Mouse (Mus musculus) heart, adult 2 months (tissue): ENCODE measurements at regions not wholly inside any gene's neighbourhood (a gene's known extent, or its start where the extent isn't known, plus 50 kb on each side); places are given as distances from the start of the nearest gene placed in this dataset.
"Not testable (repeated sequence)": the region's sequence is repeated elsewhere in the genome, so short reads cannot be mapped to it uniquely, and the experiment has no call there.

Experiments used
- DNase-seq, 2 experiments: peaks; one replicate each; pipeline ENCODE4 v3.0.0; 2021
- H3K27ac ChIP-seq: fragments of 200-600 bp; 2 replicates; pipeline ENCODE4 v1.8.1; 2022
- H3K27me3 ChIP-seq: fragments of 200-500 bp; 2 replicates; pipeline ENCODE4 v1.6.1; 2012; ENCODE audit warnings: mild to moderate bottlenecking, low read length, inconsistent platforms, mixed read lengths; ENCODE audit not compliant: control insufficient read depth, insufficient read depth
- H3K36me3 ChIP-seq: fragments of 200-500 bp; 2 replicates; pipeline ENCODE4 v1.6.1; 2012; ENCODE audit warnings: low read length, inconsistent platforms; ENCODE audit not compliant: control insufficient read depth, insufficient read depth
- H3K4me1 ChIP-seq: fragments of 200-500 bp; 2 replicates; pipeline ENCODE4 v1.6.1; 2011; ENCODE audit warnings: low read length; ENCODE audit not compliant: control insufficient read depth, insufficient read depth
- H3K4me3 ChIP-seq: fragments of 200-600 bp; 2 replicates; pipeline ENCODE4 v1.8.1; 2022
- H3K79me2 ChIP-seq: fragments of 200-500 bp; replicated peaks from 2 replicates; pipeline ENCODE4 v1.6.1; 2012; ENCODE audit warnings: mild to moderate bottlenecking, inconsistent platforms, low read length, moderate library complexity, mixed read lengths; ENCODE audit not compliant: control insufficient read depth, insufficient read depth
- H3K9ac ChIP-seq: fragments of 200-500 bp; 2 replicates; pipeline ENCODE4 v1.6.1; 2012; ENCODE audit warnings: low read depth, mild to moderate bottlenecking, control low read depth, inconsistent platforms, low read length, mixed read lengths
- CTCF ChIP-seq: fragments of 200-600 bp; IDR thresholded peaks from 2 replicates; pipeline ENCODE4 v1.8.1; 2022; ENCODE audit warnings: antibody characterized with exemption, mild to moderate bottlenecking, moderate library complexity
- EP300 ChIP-seq: fragments of 200-500 bp; IDR thresholded peaks from 2 replicates; pipeline ENCODE4 v1.6.1; 2011; ENCODE audit warnings: low read depth, low read length, control low read depth; ENCODE audit not compliant: insufficient read depth
- POLR2A ChIP-seq: fragments of 200-500 bp; IDR thresholded peaks from 2 replicates; pipeline ENCODE4 v1.6.1; 2011; ENCODE audit warnings: mild to moderate bottlenecking, low read depth, low read length, control low read depth; ENCODE audit not compliant: insufficient read depth
- WGBS: fragments of 180-500 bp; shearing (Covaris S2); methylation state at CpG from one replicate; pipeline ENCODE4 v1.1.7; 2018; 5-methylcytosine and 5-hydroxymethylcytosine counted together
- intact Hi-C: fragments of 180-260 bp; cut with DNase I; formaldehyde crosslinking; loops from one replicate; pipeline ENCODE4 v1.15.1; 2025

DNA sequence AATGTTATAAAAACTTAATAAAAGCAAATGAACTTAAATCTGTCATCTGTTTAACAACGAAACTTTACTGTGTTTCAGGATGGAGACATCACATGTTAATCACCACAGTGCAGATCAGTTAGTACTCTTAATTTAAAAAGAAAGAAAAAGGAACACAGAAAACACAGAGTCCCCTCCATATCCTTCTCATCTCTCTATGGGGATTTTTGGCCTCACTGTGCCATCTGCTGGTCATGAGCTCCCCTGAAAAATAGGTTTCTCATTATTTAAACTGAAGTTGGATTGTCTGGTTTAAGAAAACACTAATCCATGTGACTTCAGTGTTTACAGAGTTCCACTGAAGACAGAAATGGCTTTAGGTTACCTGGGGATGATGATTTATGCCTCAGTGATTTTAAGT lies 548.7 kb upstream of the Zfp386 start:
- 48% methylated on average over 1 of the region's 1 CpGs for WGBS
- no peak overlapping the region for H3K4me3 ChIP-seq
- no peaks in the 10 kb centered on the region for H3K36me3 ChIP-seq
- no peaks in the 10 kb centered on the region for H3K4me1 ChIP-seq
- H3K79me2 ChIP-seq = no peaks in the 10 kb centered on the region
- intact Hi-C loops = no loop called here
- no peak overlapping the region for H3K27ac ChIP-seq
- no peak overlapping the region for H3K9ac ChIP-seq
- TF ChIP-seq EP300 = no peak
- no peak for TF ChIP-seq CTCF
- no peak for TF ChIP-seq POLR2A
- no peak for DNase-seq
- H3K27me3 ChIP-seq = no peaks in the 10 kb centered on the region

DNA sequence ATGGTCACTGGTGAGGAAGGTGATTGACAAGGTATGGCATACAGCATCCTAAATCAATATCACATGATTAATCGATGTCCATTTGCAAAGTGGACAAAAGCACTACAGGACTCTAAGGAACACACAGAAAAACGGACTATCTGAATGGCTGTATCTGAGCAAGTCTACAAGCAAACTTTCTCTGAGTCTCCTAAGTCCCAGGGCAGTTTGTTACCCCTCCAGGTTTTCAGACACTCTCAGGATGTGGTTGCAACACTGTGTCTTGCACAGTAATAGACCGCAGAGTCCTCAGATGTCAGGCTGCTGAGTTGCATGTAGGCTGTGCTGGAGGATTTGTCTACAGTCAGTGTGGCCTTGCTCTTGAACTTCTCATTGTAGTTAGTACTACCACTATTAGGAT lies 540.2 kb upstream of the Zfp386 start:
- 59% methylated on average over 3 of the region's 3 CpGs for WGBS
- H3K79me2 ChIP-seq, H3K27me3 ChIP-seq, H3K4me3 ChIP-seq, intact Hi-C loops, H3K4me1 ChIP-seq, DNase-seq, H3K9ac ChIP-seq, H3K27ac ChIP-seq, H3K36me3 ChIP-seq: not testable (repeated sequence)

DNA sequence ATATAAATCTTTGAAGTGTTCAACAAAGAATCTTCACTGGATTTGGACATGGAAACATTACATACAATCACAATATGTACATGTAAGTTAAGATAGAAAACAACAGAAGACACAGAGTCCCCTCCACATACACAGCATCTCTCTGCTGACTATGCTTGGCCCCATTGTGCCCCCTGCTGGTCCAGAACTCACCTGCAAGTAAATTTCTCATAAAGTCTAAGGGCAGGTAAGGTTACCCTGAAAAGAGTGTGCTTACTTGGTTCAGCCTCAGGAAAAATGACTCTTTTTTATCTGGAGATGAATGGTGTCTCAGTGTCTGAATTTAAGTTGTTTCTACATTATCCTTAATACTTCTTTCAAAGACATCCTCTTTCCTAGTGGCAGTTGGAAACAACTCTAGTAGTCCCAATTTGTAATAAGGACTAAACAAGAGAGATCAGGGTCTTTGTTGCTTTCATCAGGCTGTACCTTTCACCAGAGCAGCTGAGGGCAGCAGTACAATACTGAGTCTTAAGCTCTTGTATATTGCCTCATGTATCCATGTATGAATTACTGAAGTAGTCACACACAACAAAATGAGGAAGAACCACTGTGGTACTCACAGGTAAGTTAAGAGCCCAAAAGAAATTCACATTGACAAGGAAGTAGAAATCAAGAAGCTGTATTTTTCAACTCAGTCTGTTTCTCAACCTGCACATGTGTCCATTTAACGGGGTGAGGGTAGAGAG lies 538.7 kb upstream of the Zfp386 start:
- H3K79me2 ChIP-seq, DNase-seq, H3K27me3 ChIP-seq, H3K4me1 ChIP-seq, H3K36me3 ChIP-seq, H3K27ac ChIP-seq, H3K4me3 ChIP-seq, intact Hi-C loops, H3K9ac ChIP-seq: not testable (repeated sequence)
- 23% methylated on average over 1 of the region's 1 CpGs for WGBS

DNA sequence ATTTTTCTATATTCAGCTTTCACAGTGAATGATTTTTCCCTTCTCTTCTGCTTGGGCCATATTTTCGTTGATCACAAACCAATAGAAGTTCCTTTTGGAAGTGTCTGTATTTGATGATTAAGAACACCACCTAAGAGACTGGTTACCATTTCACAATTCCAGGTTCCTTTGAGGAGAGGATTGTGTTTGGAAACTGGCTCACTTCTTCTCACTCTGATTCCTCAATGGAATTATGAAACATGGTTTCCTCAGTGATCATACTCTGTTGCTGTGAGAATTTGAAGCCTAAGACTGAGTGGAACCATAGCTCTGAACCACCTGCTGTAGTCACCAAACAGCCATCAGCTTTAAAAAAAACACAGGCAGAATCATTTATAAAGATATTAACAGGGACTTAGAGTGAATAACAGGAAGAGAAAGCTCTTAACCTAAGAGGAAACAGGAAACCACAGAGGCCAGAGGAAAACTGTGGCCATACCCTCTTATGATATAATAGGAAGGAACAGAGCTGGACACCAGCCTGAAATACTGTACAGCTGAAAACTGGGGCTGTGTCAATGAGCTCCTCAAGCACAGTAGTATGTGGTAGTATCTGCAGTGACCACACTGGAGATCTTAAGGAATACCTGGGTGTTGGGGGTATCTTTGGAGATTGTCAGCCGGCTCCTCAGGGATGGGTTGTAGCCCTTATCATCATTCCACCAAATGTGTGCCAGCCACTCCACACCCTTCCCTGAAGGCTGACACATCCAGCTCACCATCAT lies 528.6 kb upstream of the Zfp386 start:
- H3K9ac ChIP-seq, H3K4me1 ChIP-seq, DNase-seq, intact Hi-C loops, H3K27me3 ChIP-seq, H3K27ac ChIP-seq, H3K36me3 ChIP-seq, H3K4me3 ChIP-seq, H3K79me2 ChIP-seq: not testable (repeated sequence)
- WGBS = 61% methylated on average over 2 of the region's 2 CpGs

DNA sequence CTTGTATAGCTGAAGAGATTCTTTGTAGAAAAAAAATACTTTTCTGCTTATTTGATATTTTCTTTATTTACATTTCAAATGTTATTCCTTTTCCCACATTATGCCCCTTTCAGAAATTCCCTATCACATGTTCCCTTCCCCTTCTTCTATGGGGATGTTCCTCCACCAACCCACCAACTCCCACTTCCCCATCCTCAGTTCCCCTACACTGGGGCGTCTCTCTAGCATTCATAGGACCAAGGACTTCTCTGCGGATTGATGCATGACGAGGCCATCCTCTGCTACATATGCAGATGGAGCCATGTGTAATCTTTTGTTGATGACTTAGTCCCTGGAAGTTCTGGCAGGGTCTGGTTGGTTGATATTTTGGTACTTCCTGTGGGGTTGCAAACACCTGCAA lies 520.5 kb upstream of the Zfp386 start:
- no peaks in the 10 kb centered on the region for H3K79me2 ChIP-seq
- no peak for TF ChIP-seq CTCF
- TF ChIP-seq POLR2A = no peak
- TF ChIP-seq EP300 = no peak
- H3K9ac ChIP-seq = no peak overlapping the region
- H3K27me3 ChIP-seq = no peaks in the 10 kb centered on the region
- no peak overlapping the region for H3K27ac ChIP-seq
- DNase-seq = no peak
- WGBS = 62% methylated on average over 3 of the region's 3 CpGs
- H3K36me3 ChIP-seq = no peaks in the 10 kb centered on the region
- intact Hi-C loops = no loop called here
- H3K4me1 ChIP-seq = no peaks in the 10 kb centered on the region
- H3K4me3 ChIP-seq = no peak overlapping the region

DNA sequence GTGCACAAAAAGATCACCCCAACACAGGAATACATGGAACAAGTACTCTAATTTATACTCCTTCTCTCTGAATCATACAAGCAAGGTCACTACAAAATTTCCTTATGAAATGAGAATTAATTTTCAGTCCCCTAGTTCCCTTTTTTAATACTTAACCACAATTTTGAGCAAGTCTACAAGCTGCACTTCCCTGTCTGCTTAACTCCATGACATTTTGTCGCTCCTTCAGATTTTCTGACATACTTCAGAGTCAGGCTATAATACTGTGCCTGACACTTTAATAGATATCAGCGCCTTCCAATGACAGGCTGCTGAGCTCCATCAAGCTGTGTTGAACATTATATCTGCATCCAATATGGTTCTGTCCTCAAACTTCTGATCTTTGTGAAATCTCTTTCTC lies 505.0 kb upstream of the Zfp386 start:
- intact Hi-C loops = no loop called here
- Histone ChIP-seq H3K4me3 (no peak overlapping the region), H3K27me3 (no peaks in the 10 kb centered on the region), H3K9ac (no peak overlapping the region), H3K27ac (no peak overlapping the region), H3K36me3 (no peaks in the 10 kb centered on the region), H3K4me1 (no peaks in the 10 kb centered on the region), H3K79me2 (no peaks in the 10 kb centered on the region)
- DNase-seq = no peak
- no peak for TF ChIP-seq EP300
- WGBS = 63% methylated on average over 2 of the region's 2 CpGs

DNA sequence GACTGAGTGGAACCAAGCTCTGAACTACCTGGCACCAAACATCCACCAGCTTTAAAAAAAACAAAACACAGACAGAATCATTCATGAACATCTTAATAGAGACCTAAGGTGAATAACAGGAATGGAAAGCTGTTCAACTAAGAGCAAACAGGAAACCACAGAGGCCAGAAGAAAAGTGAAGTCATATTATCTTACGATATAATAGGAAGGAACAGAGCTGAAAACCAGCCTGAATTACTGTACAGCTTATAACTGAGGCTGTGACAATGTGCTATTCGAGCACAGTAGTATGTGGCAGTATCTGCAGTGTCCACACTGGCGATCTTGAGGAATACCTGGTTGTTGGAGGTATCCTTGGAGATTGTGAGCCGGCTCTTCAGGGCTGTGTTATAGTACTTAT lies 480.6 kb upstream of the Zfp386 start:
- intact Hi-C loops, H3K79me2 ChIP-seq, H3K9ac ChIP-seq, H3K4me1 ChIP-seq, H3K36me3 ChIP-seq, H3K27me3 ChIP-seq, DNase-seq, H3K4me3 ChIP-seq, H3K27ac ChIP-seq: not testable (repeated sequence)
- WGBS = 52% methylated on average over 4 of the region's 4 CpGs

DNA sequence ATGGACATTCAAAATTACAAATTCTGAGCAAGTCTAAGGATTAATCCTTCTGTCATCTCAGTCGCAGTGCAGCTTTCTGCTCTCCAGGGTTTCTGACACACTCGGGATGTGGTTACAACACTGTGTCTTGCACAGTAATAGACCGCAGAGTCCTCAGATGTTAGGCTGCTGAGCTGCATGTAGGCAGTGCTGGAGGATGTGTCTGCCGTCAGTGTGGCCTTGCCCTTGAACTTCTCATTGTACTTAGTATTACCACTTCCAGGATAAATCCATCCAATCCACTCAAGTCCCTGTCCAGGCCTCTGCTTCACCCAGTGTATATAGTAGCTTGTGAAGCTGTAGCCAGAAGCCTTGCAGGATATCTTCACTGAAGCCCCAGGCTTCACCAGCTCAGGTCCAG lies 454.5 kb upstream of the Zfp386 start:
- H3K4me1 ChIP-seq, H3K79me2 ChIP-seq, intact Hi-C loops, H3K27ac ChIP-seq, H3K27me3 ChIP-seq, H3K36me3 ChIP-seq, H3K4me3 ChIP-seq, H3K9ac ChIP-seq, DNase-seq: not testable (repeated sequence)
- WGBS = 73% methylated on average over 4 of the region's 4 CpGs
